Mouse (Mus musculus) myocyte (in vitro differentiated cells): ENCODE data around the gene Pnpla1. TPM values are rescaled to one million over a fixed set of nuclear protein-coding genes. Genes with fewer than 3 reads are reported as not detected.
A peak's percentile ranks its signal among the peaks of the same experiment; 100 is the strongest.

Experiments used
- H3K27me3 ChIP-seq: one replicate; pipeline ENCODE4 v1.6.1; 2011; ENCODE audit not compliant: control insufficient read depth, insufficient read depth, insufficient read length
- H3K36me3 ChIP-seq: one replicate; pipeline ENCODE4 v1.6.1; 2011; ENCODE audit not compliant: control insufficient read depth, insufficient read depth
- H3K4me2 ChIP-seq: one replicate; pipeline ENCODE4 v1.6.1; 2011; ENCODE audit warnings: low read depth, control low read depth
- H3K4me3 ChIP-seq: one replicate; pipeline ENCODE4 v1.5.1; 2011; ENCODE audit warnings: mild to moderate bottlenecking, control low read depth, moderate library complexity
- H3K79me2 ChIP-seq: one replicate; pipeline ENCODE4 v1.6.1; 2011; ENCODE audit not compliant: control insufficient read depth, insufficient read depth
- H3ac ChIP-seq: one replicate; pipeline ENCODE4 v1.6.1; 2011; ENCODE audit not compliant: control insufficient read depth, insufficient read length
- CEBPB ChIP-seq: IDR thresholded peaks from 2 replicates; pipeline ENCODE4 v1.6.1; 2011; ENCODE audit warnings: mild to moderate bottlenecking, moderate library complexity; ENCODE audit not compliant: poor library complexity, insufficient read depth, severe bottlenecking
- E2F4 ChIP-seq: IDR thresholded peaks from one replicate; pipeline ENCODE4 v1.6.1; 2011; ENCODE audit warnings: mild to moderate bottlenecking, control low read depth, moderate library complexity; ENCODE audit not compliant: insufficient read depth
- MAX ChIP-seq: IDR thresholded peaks from one replicate; pipeline ENCODE4 v1.6.1; 2011; ENCODE audit warnings: low read depth, mild to moderate bottlenecking, control low read depth
- MYOD1 ChIP-seq, 3 experiments: IDR thresholded peaks; one replicate each; pipeline ENCODE4 v1.6.1; 2011; ENCODE audit warnings: control low read depth in 2 of 3, low read depth in 2 of 3, mild to moderate bottlenecking in 2 of 3, moderate library complexity in 1 of 3; ENCODE audit not compliant: insufficient read length in 2 of 3, control insufficient read depth in 1 of 3
- MYOG ChIP-seq, 3 experiments: IDR thresholded peaks; one replicate each; pipeline ENCODE4 v1.6.1; 2011; ENCODE audit warnings: control low read depth in 2 of 3, low read depth in 2 of 3, mild to moderate bottlenecking in 2 of 3; ENCODE audit not compliant: insufficient read length in 2 of 3, control insufficient read depth in 1 of 3, insufficient read depth in 1 of 3
- POLR2A ChIP-seq: IDR thresholded peaks from one replicate; pipeline ENCODE4 v1.6.1; 2011; ENCODE audit warnings: low read depth, mild to moderate bottlenecking, control low read depth, moderate library complexity; ENCODE audit not compliant: insufficient read length
- POLR2AphosphoS2 ChIP-seq: IDR thresholded peaks from one replicate; pipeline ENCODE4 v1.6.1; 2011; ENCODE audit warnings: low read depth, control low read depth; ENCODE audit not compliant: insufficient read length
- REST ChIP-seq: IDR thresholded peaks from one replicate; pipeline ENCODE4 v1.6.1; 2011; ENCODE audit warnings: mild to moderate bottlenecking, control low read depth, moderate library complexity; ENCODE audit not compliant: insufficient read depth, insufficient read length
- SRF ChIP-seq: IDR thresholded peaks from one replicate; pipeline ENCODE4 v1.6.1; 2011; ENCODE audit warnings: low read depth; ENCODE audit not compliant: control insufficient read depth, insufficient read length
- TCF12 ChIP-seq: IDR thresholded peaks from one replicate; pipeline ENCODE4 v1.6.1; 2011; ENCODE audit warnings: mild to moderate bottlenecking, control low read depth; ENCODE audit not compliant: poor library complexity, insufficient read depth, severe bottlenecking
- TCF3 ChIP-seq: IDR thresholded peaks from one replicate; pipeline ENCODE4 v1.6.1; 2011; ENCODE audit warnings: low read depth, control low read depth; ENCODE audit not compliant: insufficient read length
- USF1 ChIP-seq: IDR thresholded peaks from one replicate; pipeline ENCODE4 v1.6.1; 2011; ENCODE audit warnings: low read depth, mild to moderate bottlenecking, control low read depth, moderate library complexity
- polyA plus RNA-seq: library from polyadenylated mRNA; unstranded; fragments of >200 nt; fragmentation: generic; extraction: Trizol; gene quantifications from one replicate; pipeline ENCODE4 v1.2.1, GENCODE M21; 2012; ENCODE audit warnings: missing spikeins

The Pnpla1 gene
- polyA plus RNA-seq, 1 experiment: not detected

- no peak overlapping the region for H3K4me3 ChIP-seq
- H3K4me2 ChIP-seq: no peak overlapping the region
- peaks cover 7% of the 10 kb centered on the region for H3K27me3 ChIP-seq
- no peaks in the 10 kb centered on the region for H3K79me2 ChIP-seq
- no peak for TF ChIP-seq MYOD1 (IDR thresholded peaks at IDR 0.05; ENCODE audit: control insufficient read depth in 1 of 3, insufficient read length in 2 of 3, low read depth in 2 of 3)
- no peak for TF ChIP-seq TCF3
- TF ChIP-seq POLR2AphosphoS2: no peak
- no peak for TF ChIP-seq POLR2A
- no peak for TF ChIP-seq MAX
- no peak for TF ChIP-seq E2F4
- no peak for TF ChIP-seq REST
- TF ChIP-seq TCF12: no peak
- no peak for TF ChIP-seq CEBPB
- TF ChIP-seq USF1: no peak
- TF ChIP-seq SRF: no peak
- TF ChIP-seq MYOG (IDR thresholded peaks at IDR 0.05; ENCODE audit: control insufficient read depth in 1 of 3, insufficient read depth in 1 of 3, insufficient read length in 2 of 3, low read depth in 2 of 3): no peak
- no peaks in the 10 kb centered on the region for H3K36me3 ChIP-seq
- no peak overlapping the region for H3ac ChIP-seq
These were observed 18.6 kb downstream of the Pnpla1 start for GRCm38 (mm10) chr17:28876821-28877220.

- TF ChIP-seq POLR2AphosphoS2 (no peak), TCF12 (no peak), CEBPB (no peak), USF1 (no peak), SRF (no peak), TCF3 (no peak), MYOG (IDR thresholded peaks at IDR 0.05; ENCODE audit: control insufficient read depth in 1 of 3, insufficient read depth in 1 of 3, insufficient read length in 2 of 3, low read depth in 2 of 3) (no peak), MAX (no peak), POLR2A (no peak), E2F4 (no peak), MYOD1 (IDR thresholded peaks at IDR 0.05; ENCODE audit: control insufficient read depth in 1 of 3, insufficient read length in 2 of 3, low read depth in 2 of 3) (no peak), REST (no peak)
- Histone ChIP-seq H3ac (no peak overlapping the region), H3K27me3 (peaks cover 7% of the 10 kb centered on the region), H3K4me3 (no peak overlapping the region), H3K4me2 (no peak overlapping the region), H3K36me3 (no peaks in the 10 kb centered on the region), H3K79me2 (no peaks in the 10 kb centered on the region)
These were observed 21.8 kb downstream of the Pnpla1 start for GRCm38 (mm10) chr17:28879931-28880391.

GRCm38 (mm10) chr17:28882316-28882715, 24.1 kb downstream of the Pnpla1 start:
- Histone ChIP-seq H3K4me2 (peak overlapping the region; percentile 60), H3K36me3 (no peaks in the 10 kb centered on the region), H3ac (no peak overlapping the region), H3K79me2 (no peaks in the 10 kb centered on the region), H3K4me3 (no peak overlapping the region), H3K27me3 (peaks cover 13% of the 10 kb centered on the region)
- TF ChIP-seq MYOG (IDR thresholded peaks at IDR 0.05; ENCODE audit: control insufficient read depth in 1 of 3, insufficient read depth in 1 of 3, insufficient read length in 2 of 3, low read depth in 2 of 3) (peak in 2 of 3 experiments; percentile 79 to 83), MYOD1 (IDR thresholded peaks at IDR 0.05; ENCODE audit: control insufficient read depth in 1 of 3, insufficient read length in 2 of 3, low read depth in 2 of 3) (peak in 2 of 3 experiments; percentile 87 to 93), POLR2AphosphoS2 (no peak), TCF3 (peak; percentile 5)

- Histone ChIP-seq H3K36me3 (no peaks in the 10 kb centered on the region), H3K27me3 (peaks cover 13% of the 10 kb centered on the region), H3K4me2 (peak overlapping the region; percentile 60), H3ac (no peak overlapping the region), H3K4me3 (no peak overlapping the region), H3K79me2 (no peaks in the 10 kb centered on the region)
- TF ChIP-seq E2F4: no peak
- TF ChIP-seq REST: no peak
- no peak for TF ChIP-seq POLR2A
- TF ChIP-seq TCF12: no peak
- no peak for TF ChIP-seq TCF3
These were observed 24.6 kb downstream of the Pnpla1 start for GRCm38 (mm10) chr17:28882810-28883209.

- no peaks in the 10 kb centered on the region for H3K36me3 ChIP-seq
- H3K4me2 ChIP-seq: no peak overlapping the region
- no peaks in the 10 kb centered on the region for H3K79me2 ChIP-seq
- TF ChIP-seq MYOG (IDR thresholded peaks at IDR 0.05; ENCODE audit: control insufficient read depth in 1 of 3, insufficient read depth in 1 of 3, insufficient read length in 2 of 3, low read depth in 2 of 3) (peak in 1 of 3 experiments; percentile 10), TCF12 (no peak), POLR2A (no peak), USF1 (no peak), POLR2AphosphoS2 (no peak)
- no peak overlapping the region for H3ac ChIP-seq
- peaks cover 11% of the 10 kb centered on the region for H3K27me3 ChIP-seq
- no peak overlapping the region for H3K4me3 ChIP-seq
These were observed 25.8 kb downstream of the Pnpla1 start for GRCm38 (mm10) chr17:28883941-28884516.
